Mouse (Mus musculus): ENCODE results near the gene Eid1.
A peak's percentile ranks its signal among the peaks of the same experiment; 100 is the strongest.

The Eid1 gene

GRCm38 (mm10) chr2:125667721-125668120 lies 5.2 kb upstream of the Eid1 start:
- no peak for DNase-seq (ENCODE audit: low read depth, low spot score)

- peak; percentile 45 for DNase-seq (ENCODE audit: low read depth, low spot score)
Observed at GRCm38 (mm10) chr2:125670846-125671245, 2.0 kb upstream of the Eid1 start.

- DNase-seq (ENCODE audit: low read depth, low spot score) = no peak
Observed at GRCm38 (mm10) chr2:125672568-125672956, 333 bp upstream of the Eid1 start.

GRCm38 (mm10) chr2:125681811-125682210 lies 8.9 kb downstream of the Eid1 start:
- no peak for DNase-seq (ENCODE audit: low read depth, low spot score)

GRCm38 (mm10) chr2:125683895-125684294 lies 11.0 kb downstream of the Eid1 start:
- DNase-seq (ENCODE audit: low read depth, low spot score) = no peak

- DNase-seq (ENCODE audit: low read depth, low spot score) = peak; percentile 23
Observed at GRCm38 (mm10) chr2:125684559-125685440, 11.9 kb downstream of the Eid1 start.

- no peak for DNase-seq (ENCODE audit: low read depth, low spot score)
Observed at GRCm38 (mm10) chr2:125685441-125686150, 12.7 kb downstream of the Eid1 start.

GRCm38 (mm10) chr2:125692010-125692409 lies 19.1 kb downstream of the Eid1 start:
- no peak for DNase-seq (ENCODE audit: low read depth, low spot score)

- DNase-seq (ENCODE audit: low read depth, low spot score) = no peak
Observed at GRCm38 (mm10) chr2:125694798-125695197, 21.9 kb downstream of the Eid1 start.

GRCm38 (mm10) chr2:125696219-125696618 lies 23.3 kb downstream of the Eid1 start:
- DNase-seq (ENCODE audit: low read depth, low spot score) = no peak

- no peak for DNase-seq (ENCODE audit: low read depth, low spot score)
Observed at GRCm38 (mm10) chr2:125701606-125702005, 28.7 kb downstream of the Eid1 start.

- no peak for DNase-seq (ENCODE audit: low read depth, low spot score)
Observed at GRCm38 (mm10) chr2:125702851-125703250, 30.0 kb downstream of the Eid1 start.

GRCm38 (mm10) chr2:125704907-125705631 lies 32.2 kb downstream of the Eid1 start:
- peak; percentile 93 for DNase-seq (ENCODE audit: low read depth, low spot score)

GRCm38 (mm10) chr2:125706510-125706921 lies 33.6 kb downstream of the Eid1 start:
- DNase-seq (ENCODE audit: low read depth, low spot score) = no peak

- peak; percentile 31 for DNase-seq (ENCODE audit: low read depth, low spot score)
Observed at GRCm38 (mm10) chr2:125716599-125716998, 43.7 kb downstream of the Eid1 start.

GRCm38 (mm10) chr2:125723086-125723407 lies 50.2 kb downstream of the Eid1 start:
- DNase-seq (ENCODE audit: low read depth, low spot score) = no peak

- DNase-seq (ENCODE audit: low read depth, low spot score) = peak; percentile 27
Observed at GRCm38 (mm10) chr2:125723408-125724085, 50.7 kb downstream of the Eid1 start.

GRCm38 (mm10) chr2:125724086-125724430 lies 51.2 kb downstream of the Eid1 start, which contains the start of gene Shc4:
TSS of gene Shc4 (minus strand) at chr2:125724148.
- DNase-seq (ENCODE audit: low read depth, low spot score) = no peak
